In the genomic region with DNA sequence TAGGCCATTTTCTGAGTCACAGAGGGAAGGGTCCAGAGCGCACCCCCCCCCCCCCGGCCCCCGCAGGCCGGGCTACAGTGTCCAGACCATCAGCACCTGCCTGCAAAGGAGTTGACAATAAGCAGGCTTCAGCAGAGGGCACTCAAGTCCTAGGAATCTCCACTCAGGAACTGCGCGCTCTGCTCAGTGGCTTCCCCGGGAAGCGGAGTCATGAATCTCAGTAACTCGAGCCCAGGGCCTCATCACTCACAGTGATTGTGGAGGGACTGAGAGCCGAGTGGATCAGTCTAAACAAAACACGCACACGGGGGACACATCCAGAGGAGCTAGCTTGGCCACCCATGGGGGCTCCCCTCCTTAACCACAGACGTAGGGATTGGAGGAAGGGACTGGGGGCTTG, we compare ENCODE assay signal across 9 mouse cellular contexts. TPM values are rescaled to one million over a fixed set of nuclear protein-coding genes. Genes with fewer than 3 reads are reported as not detected.
A peak's percentile ranks its signal among the peaks of the same experiment; 100 is the strongest.
DNase-seq lines count a peak whose midpoint lies in the region; ATAC-seq and TF ChIP-seq lines count a peak whose summit lies in the region.
"Had no signal": no experiment of that assay in that cellular context is flagged by ENCODE, and none has a peak within 500 bp of the region (broad histone marks: within the 10 kb centered on the region; RNA-seq: fewer than 3 reads in every experiment).

No protein-coding gene starts in this region.

- no peak overlapping the region for H3K9ac ChIP-seq in forebrain, postnatal 0 days
- H3K9ac ChIP-seq in neural tube, embryonic 13.5 days = peak overlapping the region; percentile 81; the same call in 1 of the 2 replicates

- peak overlapping the region; percentile 52 for H3K4me2 ChIP-seq in forebrain, postnatal 0 days (ENCODE audit: low read depth)
- peak overlapping the region; percentile 69 for H3K4me2 ChIP-seq in neural tube, embryonic 13.5 days

- H3K4me1 ChIP-seq in kidney, adult 2 months (ENCODE audit: control insufficient read depth, insufficient read depth, low read length) = no peaks in the 10 kb centered on the region
- peaks cover 7% of the 10 kb centered on the region; the same call in 1 of the 2 replicates for H3K4me1 ChIP-seq in forebrain, postnatal 0 days (ENCODE audit: insufficient read depth)
- peaks cover 72% of the 10 kb centered on the region for H3K4me1 ChIP-seq in neural tube, embryonic 13.5 days (replicated peaks)

- no peaks in the 10 kb centered on the region for H3K36me3 ChIP-seq in kidney, adult 2 months (ENCODE audit: control insufficient read depth, insufficient read depth, low read length)
- no peaks in the 10 kb centered on the region for H3K36me3 ChIP-seq in forebrain, postnatal 0 days (ENCODE audit: insufficient read depth)
- H3K36me3 ChIP-seq in neural tube, embryonic 13.5 days = no peaks in the 10 kb centered on the region

- no peaks in the 10 kb centered on the region; the same call in 1 of the 2 replicates for H3K27me3 ChIP-seq in kidney, adult 2 months (replicated peaks; ENCODE audit: control insufficient read depth, insufficient read depth, low read length)
- H3K27me3 ChIP-seq in forebrain, postnatal 0 days (ENCODE audit: insufficient read depth, low read length) = peaks cover 47% of the 10 kb centered on the region
- peaks cover 95% of the 10 kb centered on the region for H3K27me3 ChIP-seq in neural tube, embryonic 13.5 days

- no peak for TF ChIP-seq POLR2A in kidney, adult 2 months (IDR thresholded peaks at IDR 0.05; ENCODE audit: low read depth, low read length)

- no peak overlapping the region for H3K4me3 ChIP-seq in kidney, adult 2 months (ENCODE audit: insufficient read depth, low read depth, low read length)
- H3K4me3 ChIP-seq in forebrain, postnatal 0 days (ENCODE audit: low read depth, low read length) = no peak overlapping the region; the same call in 1 of the 2 replicates
- no peak overlapping the region; the same call in 1 of the 2 replicates for H3K4me3 ChIP-seq in neural tube, embryonic 13.5 days

- ATAC-seq in forebrain, postnatal 0 days = no peak
- ATAC-seq in neural tube, embryonic 13.5 days (ENCODE audit: low read depth) = peak; percentile 59
- ATAC-seq in megakaryocyte, adult 5-6 weeks (ENCODE audit: poor library complexity, severe bottlenecking) = no peak

- no peak overlapping the region for H3K27ac ChIP-seq in kidney, adult 2 months (ENCODE audit: insufficient read depth, low read depth, low read length)
- H3K27ac ChIP-seq in forebrain, postnatal 0 days (ENCODE audit: low read depth, low read length) = 0 out of 2 replicates have a peak overlapping the region, but pooled peaks have one; percentile 21
- peak overlapping the region; percentile 93 for H3K27ac ChIP-seq in neural tube, embryonic 13.5 days (replicated peaks)

- WGBS in kidney, adult 2 months = 3% methylated on average over 13 of the region's 13 CpGs
- WGBS in forebrain, postnatal 0 days = 2% methylated on average over 13 of the region's 13 CpGs
- under 1% methylated on average over 13 of the region's 13 CpGs for WGBS in neural tube, embryonic 13.5 days

- no peaks in the 10 kb centered on the region for H3K9me3 ChIP-seq in forebrain, postnatal 0 days (ENCODE audit: low read length)
- H3K9me3 ChIP-seq in neural tube, embryonic 13.5 days = no peaks in the 10 kb centered on the region

- TF ChIP-seq CTCF in kidney, adult 2 months (conservative IDR thresholded peaks at IDR 0.05; ENCODE audit: insufficient read depth, insufficient read length, low read depth, low read length) = no peak
- peak; percentile 62 for TF ChIP-seq CTCF in forebrain, postnatal 0 days (IDR thresholded peaks at IDR 0.05; ENCODE audit: low read depth)

- DNase-seq in kidney, postnatal 4 days = peak; percentile 14 to 27
- DNase-seq in kidney, adult 2 months = no peak
- peak; percentile 62 for DNase-seq in embryo, embryonic 10 days (ENCODE audit: low spot score)
- peak; percentile 78 for DNase-seq in forebrain, postnatal 0 days
- DNase-seq in spleen, postnatal 4 days (ENCODE audit: low spot score in 2 of 2) = no peak
- DNase-seq in lung, postnatal 36 days = no peak

RNA-seq across cellular contexts. Expression of a gene that starts 3.9 kb away (rescaled TPM):
- polyA plus RNA-seq in kidney, adult 2 months (2012; rRNA removed) = 0.09 and 0.12 TPM in 2 replicates
- 21.5 and 23.1 TPM in 2 replicates for total RNA-seq in forebrain, postnatal 0 days (2014; rRNA removed)
- 2.8 and 4.3 TPM in 2 replicates for polyA plus RNA-seq in forebrain, postnatal 0 days (2015; fragmentation: Nextera tagmentation; extraction: Ambion mirVana)
- 3.5 and 4.1 TPM in 2 replicates for polyA plus RNA-seq in neural tube, embryonic 13.5 days (2015; fragmentation: Nextera tagmentation; extraction: Ambion mirVana)
- total RNA-seq in megakaryocyte, adult 5-6 weeks (2015) = not detected in 2 replicates
- not detected in 2 replicates for total RNA-seq in megakaryocyte, adult 5-6 weeks (2017)
- total RNA-seq: common myeloid progenitor, adult 5-6 weeks had no signal

Comparison
In these comparisons a context has a peak if more than half of its experiments do, and no peak if none do; other contexts are left out.
1. DNase-seq: peak in kidney, postnatal 4 days (2 of 2), embryo, embryonic 10 days (single experiment) and forebrain, postnatal 0 days (single experiment); none in kidney, adult 2 months (single experiment), spleen, postnatal 4 days (0 of 2) and lung, postnatal 36 days (single experiment).